ENCODE assay signal across 8 mouse cellular contexts in genomic region chr4:101292028-101292735, GRCm38 (mm10). TPM values are rescaled to one million over a fixed set of nuclear protein-coding genes. Genes with fewer than 3 reads are reported as not detected.
DNase-seq lines count a peak whose midpoint lies in the region; ATAC-seq and TF ChIP-seq lines count a peak whose summit lies in the region.

No protein-coding gene starts in this region.

- TF ChIP-seq CTCF in heart, adult 2 months (IDR thresholded peaks at IDR 0.05) = peak; percentile 29; the same call in 1 of the 2 replicates

- TF ChIP-seq EP300 in heart, adult 2 months (IDR thresholded peaks at IDR 0.05; ENCODE audit: insufficient read depth, low read depth, low read length) = peak; percentile 75

- H3K4me2 ChIP-seq in embryonic facial prominence, embryonic 13.5 days = peak overlapping the region; percentile 85
- H3K4me2 ChIP-seq in limb, embryonic 14.5 days (replicated peaks; ENCODE audit: low read depth, low read length, severe bottlenecking) = peak overlapping the region; percentile 88
- H3K4me2 ChIP-seq in midbrain, embryonic 16.5 days (ENCODE audit: low read length) = peak overlapping the region; percentile 81

- TF ChIP-seq POLR2A in heart, adult 2 months (IDR thresholded peaks at IDR 0.05; ENCODE audit: insufficient read depth, low read depth, low read length) = peak; percentile 91
- TF ChIP-seq POLR2A in limb, embryonic 14.5 days (IDR thresholded peaks at IDR 0.05; ENCODE audit: borderline replicate concordance, extremely low read depth, insufficient read depth, insufficient read length) = no peak

- no peaks in the 10 kb centered on the region for H3K36me3 ChIP-seq in embryonic facial prominence, embryonic 13.5 days
- no peaks in the 10 kb centered on the region for H3K36me3 ChIP-seq in heart, adult 2 months (ENCODE audit: control insufficient read depth, insufficient read depth, low read length)
- no peaks in the 10 kb centered on the region for H3K36me3 ChIP-seq in limb, embryonic 14.5 days (ENCODE audit: control insufficient read depth, insufficient read depth, low read length)
- H3K36me3 ChIP-seq in midbrain, embryonic 16.5 days (ENCODE audit: control insufficient read depth, insufficient read depth, low read length) = no peaks in the 10 kb centered on the region

- peak overlapping the region; percentile 71 for H3K9ac ChIP-seq in embryonic facial prominence, embryonic 13.5 days
- peak overlapping the region; percentile 64 for H3K9ac ChIP-seq in heart, adult 2 months (ENCODE audit: low read depth, low read length)
- H3K9ac ChIP-seq in limb, embryonic 14.5 days (ENCODE audit: low read depth, low read length, severe bottlenecking) = peak overlapping the region; percentile 51
- peak overlapping the region; percentile 51 for H3K9ac ChIP-seq in midbrain, embryonic 16.5 days (ENCODE audit: low read depth, low read length)

- peak overlapping the region; percentile 49 for H3K4me3 ChIP-seq in embryonic facial prominence, embryonic 13.5 days
- H3K4me3 ChIP-seq in heart, adult 2 months = peak overlapping the region; percentile 69
- H3K4me3 ChIP-seq in limb, embryonic 14.5 days (replicated peaks; ENCODE audit: low read length) = peak overlapping the region; percentile 45
- H3K4me3 ChIP-seq in midbrain, embryonic 16.5 days (ENCODE audit: low read depth, low read length) = peak overlapping the region; percentile 43

- peak; percentile 93 for DNase-seq in 3134 (ENCODE audit: extremely low read depth, insufficient read length, low spot score)
- peak; percentile 89 for DNase-seq in adrenal gland, postnatal 25 days
- DNase-seq in heart, adult 2 months = peak; percentile 92 to 95
- DNase-seq in kidney, adult 8-10 months = peak; percentile 91 to 92
- DNase-seq in limb, embryonic 14.5 days (ENCODE audit: low spot score) = peak; percentile 75
- DNase-seq in spleen, postnatal 14 days (ENCODE audit: low spot score in 2 of 2) = peak; percentile 72 to 73

- intact Hi-C loops in heart, adult 2 months (cut with DNase I) = loop anchor here (1.0 to 5.0 kb wide), 4 partner anchors 27 to 109 kb away; partner anchors contain the start of gene Jak1

- ATAC-seq in embryonic facial prominence, embryonic 13.5 days (ENCODE audit: insufficient number of reproducible peaks, insufficient read depth, low FRiP score, low TSS enrichment, low read depth) = peak; percentile 52
- ATAC-seq in limb, embryonic 14.5 days (ENCODE audit: low FRiP score, low read depth) = peak; percentile 91
- peak; percentile 46; the same call in 1 of the 2 replicates for ATAC-seq in midbrain, embryonic 16.5 days

- WGBS in embryonic facial prominence, embryonic 13.5 days = 2% methylated on average over 41 of the region's 41 CpGs
- WGBS in heart, adult 2 months = 3% methylated on average over 41 of the region's 41 CpGs
- WGBS in limb, embryonic 14.5 days = 2% methylated on average over 41 of the region's 41 CpGs
- 2% methylated on average over 41 of the region's 41 CpGs for WGBS in midbrain, embryonic 16.5 days

- no peaks in the 10 kb centered on the region for H3K79me2 ChIP-seq in heart, adult 2 months (replicated peaks; ENCODE audit: control insufficient read depth, insufficient read depth, low read length)

- peak overlapping the region; percentile 48 for H3K27ac ChIP-seq in embryonic facial prominence, embryonic 13.5 days
- H3K27ac ChIP-seq in heart, adult 2 months = peak overlapping the region; percentile 89
- H3K27ac ChIP-seq in limb, embryonic 14.5 days (replicated peaks; ENCODE audit: low read depth, low read length) = peak overlapping the region; percentile 68
- H3K27ac ChIP-seq in midbrain, embryonic 16.5 days (ENCODE audit: low read length) = no peak overlapping the region

- H3K27me3 ChIP-seq in embryonic facial prominence, embryonic 13.5 days = peaks cover 41% of the 10 kb centered on the region
- H3K27me3 ChIP-seq in heart, adult 2 months (ENCODE audit: control insufficient read depth, insufficient read depth, low read length) = no peaks in the 10 kb centered on the region
- H3K27me3 ChIP-seq in limb, embryonic 14.5 days (ENCODE audit: control insufficient read depth, insufficient read depth, low read length) = peaks cover 6% of the 10 kb centered on the region; the same call in 1 of the 2 replicates
- H3K27me3 ChIP-seq in midbrain, embryonic 16.5 days (ENCODE audit: control insufficient read depth, insufficient read depth, low read depth, low read length) = peaks cover 21% of the 10 kb centered on the region

- no peaks in the 10 kb centered on the region for H3K9me3 ChIP-seq in embryonic facial prominence, embryonic 13.5 days
- H3K9me3 ChIP-seq in limb, embryonic 14.5 days (ENCODE audit: control insufficient read depth, low read length) = no peaks in the 10 kb centered on the region
- H3K9me3 ChIP-seq in midbrain, embryonic 16.5 days (replicated peaks; ENCODE audit: control insufficient read depth, low read length, poor library complexity, severe bottlenecking) = no peaks in the 10 kb centered on the region

- peaks cover 17% of the 10 kb centered on the region for H3K4me1 ChIP-seq in embryonic facial prominence, embryonic 13.5 days
- peaks cover 1% of the 10 kb centered on the region; the same call in 1 of the 2 replicates for H3K4me1 ChIP-seq in heart, adult 2 months (ENCODE audit: control insufficient read depth, insufficient read depth, low read length)
- H3K4me1 ChIP-seq in limb, embryonic 14.5 days (ENCODE audit: control insufficient read depth, insufficient read depth, low read length) = peaks cover 12% of the 10 kb centered on the region
- H3K4me1 ChIP-seq in midbrain, embryonic 16.5 days (ENCODE audit: control insufficient read depth, insufficient read depth, low read length) = peaks cover 14% of the 10 kb centered on the region; the same call in 1 of the 2 replicates

RNA-seq across cellular contexts. Expression of gene Jak1, which starts 27.1 kb away (rescaled TPM):
- total RNA-seq in adrenal gland, postnatal 25 days (2021) = 140 and 142 TPM in 2 replicates
- 72.2 and 83.4 TPM in 2 replicates for polyA plus RNA-seq in embryonic facial prominence, embryonic 13.5 days (2015; fragmentation: Nextera tagmentation; extraction: Ambion mirVana)
- 10 to 100 TPM; 86.7 to 95.4 TPM for total RNA-seq in heart, adult 2 months (2021)
- 30.9 and 53.7 TPM in 2 replicates for polyA plus RNA-seq in heart, adult 2 months (2012; rRNA removed)
- polyA plus RNA-seq in limb, embryonic 14.5 days (2012; rRNA removed) = 50.0 and 59.7 TPM in 2 replicates
- polyA plus RNA-seq in limb, embryonic 14.5 days (2014; fragmentation: Nextera tagmentation; extraction: Ambion mirVana) = 105 and 111 TPM in 2 replicates
- polyA plus RNA-seq in midbrain, embryonic 16.5 days (2015; fragmentation: Nextera tagmentation; extraction: Ambion mirVana) = 74.9 and 85.3 TPM in 2 replicates
